Mouse (Mus musculus): ENCODE data around the gene Pitpnc1.

DNA sequence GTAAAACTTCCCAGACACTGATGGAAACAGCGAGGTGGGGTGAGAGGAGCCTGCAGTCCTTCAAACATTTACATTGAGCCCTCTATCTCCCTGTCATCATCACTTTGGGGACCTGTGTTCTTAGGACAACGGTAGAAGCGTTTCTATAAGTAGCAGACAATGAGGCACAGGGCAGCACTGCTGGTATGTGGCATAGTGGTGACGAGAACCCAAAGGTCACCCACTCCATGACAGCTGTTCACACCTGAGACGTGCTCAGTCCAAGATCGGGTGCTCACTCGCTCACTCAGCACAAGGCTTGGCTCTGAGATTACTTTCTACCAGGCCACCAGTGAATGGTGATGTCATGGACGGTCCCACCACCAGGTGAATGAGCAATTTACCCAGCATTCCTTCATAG is 286.7 kb downstream of the Pitpnc1 start:
- TF ChIP-seq CTCF (IDR thresholded peaks at IDR 0.05; ENCODE audit: low read depth), result no peak
- no peak for TF ChIP-seq EP300 (IDR thresholded peaks at IDR 0.05; ENCODE audit: low read depth)
